Mouse (Mus musculus) bone marrow, adult 2 months (tissue): ENCODE data around the gene Slco1c1.

Source experiments
- CTCF ChIP-seq: fragments of 200-500 bp; IDR thresholded peaks from 2 replicates; pipeline ENCODE4 v1.5.1; 2011; ENCODE audit warnings: low read length, control low read depth; ENCODE audit not compliant: control insufficient read depth, insufficient read depth
- POLR2A ChIP-seq: fragments of 200-500 bp; IDR thresholded peaks from 2 replicates; pipeline ENCODE4 v1.6.1; 2011; ENCODE audit warnings: low read depth, mild to moderate bottlenecking, control low read depth, low read length, borderline replicate concordance; ENCODE audit not compliant: control insufficient read depth

- TF ChIP-seq CTCF = no peak
- no peak for TF ChIP-seq POLR2A
These were observed 38.7 kb upstream of the Slco1c1 start for GRCm38 (mm10) chr6:141485302-141486021.
